8 mouse cellular contexts compared by ENCODE assay signal in genomic region chr3:36571361-36571826, GRCm38 (mm10). TPM values are rescaled to one million over a fixed set of nuclear protein-coding genes. Genes with fewer than 3 reads are reported as not detected.
DNase-seq lines count a peak whose midpoint lies in the region; ATAC-seq and TF ChIP-seq lines count a peak whose summit lies in the region.

No protein-coding gene starts in this region.

- no peaks in the 10 kb centered on the region for H3K27me3 ChIP-seq in lung, embryonic 16.5 days (ENCODE audit: control insufficient read depth, insufficient read depth, low read depth, low read length)
- no peaks in the 10 kb centered on the region for H3K27me3 ChIP-seq in forebrain, embryonic 13.5 days
- no peaks in the 10 kb centered on the region for H3K27me3 ChIP-seq in limb, embryonic 15.5 days

- under 1% methylated on average over 46 of the region's 46 CpGs for WGBS in lung, embryonic 16.5 days
- WGBS in bone marrow, adult 2 months, result under 1% methylated on average over 46 of the region's 46 CpGs
- under 1% methylated on average over 46 of the region's 46 CpGs for WGBS in forebrain, embryonic 13.5 days
- WGBS in limb, embryonic 15.5 days, result under 1% methylated on average over 46 of the region's 46 CpGs
- under 1% methylated on average over 46 of the region's 46 CpGs for WGBS in olfactory bulb, adult 2 months

- peaks cover 28% of the 10 kb centered on the region for H3K36me3 ChIP-seq in lung, embryonic 16.5 days (ENCODE audit: control insufficient read depth, insufficient read depth, low read length)
- peaks cover 40% of the 10 kb centered on the region for H3K36me3 ChIP-seq in forebrain, embryonic 13.5 days (ENCODE audit: poor library complexity, severe bottlenecking)
- H3K36me3 ChIP-seq in limb, embryonic 15.5 days, result peaks cover 36% of the 10 kb centered on the region

- H3K27ac ChIP-seq in lung, embryonic 16.5 days (ENCODE audit: low read length), result peak overlapping the region; percentile 51
- peak overlapping the region; percentile 64 for H3K27ac ChIP-seq in bone marrow, adult 2 months (ENCODE audit: control insufficient read depth, insufficient read depth, low read depth, low read length, poor library complexity)
- peak overlapping the region; percentile 75 for H3K27ac ChIP-seq in forebrain, embryonic 13.5 days
- H3K27ac ChIP-seq in limb, embryonic 15.5 days, result peak overlapping the region; percentile 76
- H3K27ac ChIP-seq in olfactory bulb, adult 2 months (ENCODE audit: insufficient read depth, low read depth, low read length), result no peak overlapping the region

- H3K9me3 ChIP-seq in lung, embryonic 16.5 days (ENCODE audit: control insufficient read depth, low read length), result no peaks in the 10 kb centered on the region
- H3K9me3 ChIP-seq in forebrain, embryonic 13.5 days (replicated peaks), result no peaks in the 10 kb centered on the region
- no peaks in the 10 kb centered on the region for H3K9me3 ChIP-seq in limb, embryonic 15.5 days

- DNase-seq in lung, postnatal 25 days (ENCODE audit: low spot score), result no peak
- no peak for DNase-seq in left cerebral cortex, adult 11 months (ENCODE audit: low spot score)
- no peak for DNase-seq in Muller cell, postnatal 12 days (ENCODE audit: inconsistent ontology term)

- peaks cover 12% of the 10 kb centered on the region for H3K4me1 ChIP-seq in lung, embryonic 16.5 days (replicated peaks; ENCODE audit: control insufficient read depth, insufficient read depth, low read length)
- no peaks in the 10 kb centered on the region; the same call in none of the 2 replicates for H3K4me1 ChIP-seq in bone marrow, adult 2 months (ENCODE audit: control insufficient read depth, insufficient read depth, low read length)
- H3K4me1 ChIP-seq in forebrain, embryonic 13.5 days, result peaks cover 30% of the 10 kb centered on the region
- H3K4me1 ChIP-seq in limb, embryonic 15.5 days, result peaks cover 28% of the 10 kb centered on the region
- H3K4me1 ChIP-seq in olfactory bulb, adult 2 months (ENCODE audit: control insufficient read depth, insufficient read depth, low read length), result peaks cover 5% of the 10 kb centered on the region

- peak overlapping the region; percentile 57 for H3K4me2 ChIP-seq in lung, embryonic 16.5 days (ENCODE audit: low read depth, low read length)
- peak overlapping the region; percentile 88 for H3K4me2 ChIP-seq in forebrain, embryonic 13.5 days
- H3K4me2 ChIP-seq in limb, embryonic 15.5 days, result peak overlapping the region; percentile 96

- TF ChIP-seq CTCF in bone marrow, adult 2 months (IDR thresholded peaks at IDR 0.05; ENCODE audit: control insufficient read depth, insufficient read depth, low read length), result no peak
- no peak for TF ChIP-seq CTCF in olfactory bulb, adult 2 months (IDR thresholded peaks at IDR 0.05; ENCODE audit: insufficient read depth, low read depth, low read length)

- H3K4me3 ChIP-seq in lung, embryonic 16.5 days (ENCODE audit: low read length), result peak overlapping the region; percentile 70
- H3K4me3 ChIP-seq in bone marrow, adult 2 months (replicated peaks; ENCODE audit: control insufficient read depth, low read depth, low read length), result peak overlapping the region; percentile 94
- peak overlapping the region; percentile 85 for H3K4me3 ChIP-seq in forebrain, embryonic 13.5 days
- peak overlapping the region; percentile 78 for H3K4me3 ChIP-seq in limb, embryonic 15.5 days
- H3K4me3 ChIP-seq in olfactory bulb, adult 2 months (ENCODE audit: insufficient read depth, low read depth, low read length), result peak overlapping the region; percentile 56

- TF ChIP-seq POLR2A in bone marrow, adult 2 months (IDR thresholded peaks at IDR 0.05; ENCODE audit: borderline replicate concordance, control insufficient read depth, low read depth, low read length), result no peak
- no peak for TF ChIP-seq POLR2A in olfactory bulb, adult 2 months (IDR thresholded peaks at IDR 0.05; ENCODE audit: insufficient read depth, low read depth, low read length)

- peak overlapping the region; percentile 81 for H3K9ac ChIP-seq in lung, embryonic 16.5 days (ENCODE audit: low read length)
- H3K9ac ChIP-seq in forebrain, embryonic 13.5 days, result peak overlapping the region; percentile 79
- peak overlapping the region; percentile 71 for H3K9ac ChIP-seq in limb, embryonic 15.5 days

- ATAC-seq in lung, embryonic 16.5 days (ENCODE audit: low read depth), result peak; percentile 39
- ATAC-seq in forebrain, embryonic 13.5 days, result no peak; the same call in 1 of the 2 replicates
- 0 out of 2 replicates have a peak, but pooled peaks have one; percentile 10 for ATAC-seq in limb, embryonic 15.5 days (ENCODE audit: insufficient number of reproducible peaks, low FRiP score, low TSS enrichment, low read depth)

RNA-seq across cellular contexts. Expression of gene Ccna2, which starts 0.6 kb away (rescaled TPM):
- polyA plus RNA-seq in lung, embryonic 16.5 days (2015; fragmentation: Nextera tagmentation; extraction: Ambion mirVana), result 188 and 210 TPM in 2 replicates
- 106 and 159 TPM in 2 replicates for polyA plus RNA-seq in bone marrow, adult 2 months (2011; ENCODE audit: insufficient read depth, insufficient read length, low replicate concordance, missing spikeins)
- polyA plus RNA-seq in forebrain, embryonic 13.5 days (2015; fragmentation: Nextera tagmentation; extraction: Ambion mirVana), result 182 and 187 TPM in 2 replicates
- 130 and 132 TPM in 2 replicates for polyA plus RNA-seq in limb, embryonic 15.5 days (2015; fragmentation: Nextera tagmentation; extraction: Ambion mirVana)
- 155 TPM in 1 of 2 replicates, not detected in the other for polyA plus RNA-seq in olfactory bulb, adult 2 months (2012; ENCODE audit: insufficient read depth, insufficient read length, low replicate concordance, missing spikeins)

RNA-seq across cellular contexts. Expression of gene Exosc9, which starts 19.0 kb away (rescaled TPM):
- 53.4 and 59.3 TPM in 2 replicates for polyA plus RNA-seq in lung, embryonic 16.5 days (2015; fragmentation: Nextera tagmentation; extraction: Ambion mirVana)
- 31.1 and 48.6 TPM in 2 replicates for polyA plus RNA-seq in bone marrow, adult 2 months (2011; ENCODE audit: insufficient read depth, insufficient read length, low replicate concordance, missing spikeins)
- polyA plus RNA-seq in forebrain, embryonic 13.5 days (2015; fragmentation: Nextera tagmentation; extraction: Ambion mirVana), result 86.9 and 95.8 TPM in 2 replicates
- 52.3 and 55.8 TPM in 2 replicates for polyA plus RNA-seq in limb, embryonic 15.5 days (2015; fragmentation: Nextera tagmentation; extraction: Ambion mirVana)
- not detected in 2 replicates for polyA plus RNA-seq in olfactory bulb, adult 2 months (2012; ENCODE audit: insufficient read depth, insufficient read length, low replicate concordance, missing spikeins)

RNA-seq across cellular contexts. Expression of gene Bbs7, which starts 41.9 kb away (rescaled TPM):
- polyA plus RNA-seq in lung, embryonic 16.5 days (2015; fragmentation: Nextera tagmentation; extraction: Ambion mirVana), result 15.2 and 16.6 TPM in 2 replicates
- 1.7 and 1.9 TPM in 2 replicates for polyA plus RNA-seq in bone marrow, adult 2 months (2011; ENCODE audit: insufficient read depth, insufficient read length, low replicate concordance, missing spikeins)
- polyA plus RNA-seq in forebrain, embryonic 13.5 days (2015; fragmentation: Nextera tagmentation; extraction: Ambion mirVana), result 20.1 and 20.3 TPM in 2 replicates
- polyA plus RNA-seq in limb, embryonic 15.5 days (2015; fragmentation: Nextera tagmentation; extraction: Ambion mirVana), result 14.0 and 15.1 TPM in 2 replicates
- not detected in 2 replicates for polyA plus RNA-seq in olfactory bulb, adult 2 months (2012; ENCODE audit: insufficient read depth, insufficient read length, low replicate concordance, missing spikeins)

RNA-seq across cellular contexts. Expression of gene Gm11549, which starts 49.8 kb away (rescaled TPM):
- polyA plus RNA-seq in lung, embryonic 16.5 days (2015; fragmentation: Nextera tagmentation; extraction: Ambion mirVana), result 0.09 and 0.16 TPM in 2 replicates
- not detected in 2 replicates for polyA plus RNA-seq in bone marrow, adult 2 months (2011; ENCODE audit: insufficient read depth, insufficient read length, low replicate concordance, missing spikeins)
- 0.57 and 0.63 TPM in 2 replicates for polyA plus RNA-seq in forebrain, embryonic 13.5 days (2015; fragmentation: Nextera tagmentation; extraction: Ambion mirVana)
- 0.06 TPM in 1 of 2 replicates, not detected in the other for polyA plus RNA-seq in limb, embryonic 15.5 days (2015; fragmentation: Nextera tagmentation; extraction: Ambion mirVana)
- not detected in 2 replicates for polyA plus RNA-seq in olfactory bulb, adult 2 months (2012; ENCODE audit: insufficient read depth, insufficient read length, low replicate concordance, missing spikeins)

Comparison
In these comparisons a context has a peak if more than half of its experiments do, and no peak if none do; other contexts are left out.
1. RNA of gene Exosc9, which starts 19.0 kb away (polyA plus RNA-seq): 86.9 to 95.8 TPM in forebrain, embryonic 13.5 days, 52.3 to 55.8 TPM in limb, embryonic 15.5 days, 53.4 to 59.3 TPM in lung, embryonic 16.5 days and 31.1 to 48.6 TPM in bone marrow, adult 2 months; not detected in olfactory bulb, adult 2 months; every median in the first group is over 10 times any median in the second.
2. Peak in every context shown above with its lines, with median percentiles within 50 percentile points of each other: H3K4me2 ChIP-seq, H3K4me3 ChIP-seq and H3K9ac ChIP-seq.